Mouse (Mus musculus): ENCODE data around the gene Eomes. TPM values are rescaled to one million over a fixed set of nuclear protein-coding genes. Genes with fewer than 3 reads are reported as not detected.
A peak's percentile ranks its signal among the peaks of the same experiment; 100 is the strongest.

The Eomes gene
- 1.6 and 1.9 TPM in 2 replicates for polyA plus RNA-seq (2014; fragmentation: Nextera tagmentation; extraction: Ambion mirVana)

- no peak for DNase-seq
- Histone ChIP-seq H3K27me3 (ENCODE audit: control insufficient read depth, insufficient read depth, low read length) (peaks cover 80% of the 10 kb centered on the region), H3K9me3 (ENCODE audit: control insufficient read depth, low read length) (no peaks in the 10 kb centered on the region), H3K4me1 (ENCODE audit: control insufficient read depth, insufficient read depth, low read length) (peaks cover 17% of the 10 kb centered on the region; the same call in 1 of the 2 replicates), H3K4me2 (ENCODE audit: low read length) (peak within 1 kb of the TSS; percentile 52), H3K27ac (replicated peaks; ENCODE audit: low read depth, low read length) (no peak within 1 kb of the TSS), H3K9ac (replicated peaks; ENCODE audit: low read length) (no peak within 1 kb of the TSS), H3K4me3 (replicated peaks; ENCODE audit: low read depth, low read length) (peak within 1 kb of the TSS; percentile 30), H3K36me3 (ENCODE audit: control insufficient read depth, insufficient read depth, low read length) (no peaks in the 10 kb centered on the region)
- no peak for ATAC-seq (ENCODE audit: low FRiP score, low TSS enrichment)
- under 1% methylated on average over 9 of the region's 9 CpGs for WGBS
Observed at GRCm38 (mm10) chr9:118477961-118478360, at the start of gene Eomes. TSS of gene Eomes (plus strand) at chr9:118478212.

DNA sequence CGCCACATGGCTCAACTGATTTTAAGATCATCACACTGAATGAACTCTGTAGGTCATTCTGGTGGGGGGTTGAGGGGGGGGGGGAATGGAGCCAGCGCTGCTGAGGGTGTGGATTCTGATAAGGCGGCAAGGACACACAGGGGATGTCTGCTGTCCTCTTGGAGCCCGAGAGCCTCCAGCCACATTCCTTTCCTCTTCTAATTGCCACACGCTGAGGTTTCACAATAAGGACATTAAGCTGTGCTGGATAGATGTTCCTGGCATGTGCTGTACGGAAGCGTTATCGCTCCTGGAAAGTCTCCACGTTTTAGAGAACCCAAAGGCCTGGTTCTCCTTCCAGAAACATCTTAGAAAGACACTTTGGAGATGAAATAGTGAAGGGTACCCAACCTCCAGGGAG, 33.2 kb upstream of the Eomes start:
- Histone ChIP-seq H3K4me1 (ENCODE audit: control insufficient read depth, insufficient read depth, low read length) (0 out of 2 replicates have a peak, but pooled peaks cover 5% of the 10 kb centered on the region), H3K36me3 (ENCODE audit: control insufficient read depth, insufficient read depth, low read length) (no peaks in the 10 kb centered on the region), H3K27ac (replicated peaks; ENCODE audit: low read depth, low read length) (no peak overlapping the region), H3K9ac (replicated peaks; ENCODE audit: low read length) (no peak overlapping the region), H3K4me2 (ENCODE audit: low read length) (no peak overlapping the region), H3K9me3 (ENCODE audit: control insufficient read depth, low read length) (no peaks in the 10 kb centered on the region), H3K27me3 (ENCODE audit: control insufficient read depth, insufficient read depth, low read length) (no peaks in the 10 kb centered on the region), H3K4me3 (replicated peaks; ENCODE audit: low read depth, low read length) (no peak overlapping the region)
- no peak for DNase-seq
- 42% methylated on average over 9 of the region's 9 CpGs for WGBS
- no peak for ATAC-seq (ENCODE audit: low FRiP score, low TSS enrichment)

- Histone ChIP-seq H3K9me3 (ENCODE audit: control insufficient read depth, low read length) (no peaks in the 10 kb centered on the region), H3K36me3 (ENCODE audit: control insufficient read depth, insufficient read depth, low read length) (no peaks in the 10 kb centered on the region), H3K4me3 (replicated peaks; ENCODE audit: low read depth, low read length) (no peak overlapping the region), H3K4me2 (ENCODE audit: low read length) (no peak overlapping the region), H3K27me3 (ENCODE audit: control insufficient read depth, insufficient read depth, low read length) (no peaks in the 10 kb centered on the region), H3K4me1 (ENCODE audit: control insufficient read depth, insufficient read depth, low read length) (0 out of 2 replicates have a peak, but pooled peaks cover 5% of the 10 kb centered on the region), H3K9ac (replicated peaks; ENCODE audit: low read length) (no peak overlapping the region), H3K27ac (replicated peaks; ENCODE audit: low read depth, low read length) (no peak overlapping the region)
- DNase-seq (no peak), ATAC-seq (ENCODE audit: low FRiP score, low TSS enrichment) (no peak)
- 87% methylated on average over 8 of the region's 8 CpGs for WGBS
Observed at GRCm38 (mm10) chr9:118449336-118449735, 28.7 kb upstream of the Eomes start.

DNA sequence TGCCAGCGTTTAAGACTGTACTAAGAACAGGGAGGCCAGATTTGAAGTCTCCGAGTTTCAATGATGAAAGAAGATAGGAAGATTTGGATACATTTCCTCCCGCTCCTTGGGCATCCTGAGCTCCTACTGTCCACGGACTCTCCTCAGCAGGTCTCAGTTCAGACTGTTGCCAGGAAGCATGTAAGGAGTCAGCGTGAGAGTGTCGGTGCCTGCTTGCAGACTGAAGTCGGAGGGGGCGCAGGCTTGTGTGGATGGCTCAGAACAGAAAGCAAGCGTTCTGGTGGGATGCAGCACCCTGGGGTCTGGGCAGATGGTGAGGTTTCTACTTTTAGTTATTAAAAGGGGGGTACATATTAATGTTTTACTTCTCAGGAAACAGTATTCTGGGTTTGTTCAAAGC, 24.6 kb upstream of the Eomes start:
- peak; percentile 33 for DNase-seq
- Histone ChIP-seq H3K4me2 (ENCODE audit: low read length) (no peak overlapping the region), H3K9me3 (ENCODE audit: control insufficient read depth, low read length) (no peaks in the 10 kb centered on the region), H3K4me3 (replicated peaks; ENCODE audit: low read depth, low read length) (no peak overlapping the region), H3K27me3 (ENCODE audit: control insufficient read depth, insufficient read depth, low read length) (no peaks in the 10 kb centered on the region), H3K27ac (replicated peaks; ENCODE audit: low read depth, low read length) (no peak overlapping the region), H3K4me1 (ENCODE audit: control insufficient read depth, insufficient read depth, low read length) (0 out of 2 replicates have a peak, but pooled peaks cover 2% of the 10 kb centered on the region), H3K36me3 (ENCODE audit: control insufficient read depth, insufficient read depth, low read length) (no peaks in the 10 kb centered on the region), H3K9ac (replicated peaks; ENCODE audit: low read length) (no peak overlapping the region)
- ATAC-seq (ENCODE audit: low FRiP score, low TSS enrichment) = no peak
- WGBS = 44% methylated on average over 9 of the region's 9 CpGs

- ATAC-seq (ENCODE audit: low FRiP score, low TSS enrichment) (no peak), DNase-seq (peak; percentile 34)
- Histone ChIP-seq H3K36me3 (ENCODE audit: control insufficient read depth, insufficient read depth, low read length) (no peaks in the 10 kb centered on the region), H3K9ac (replicated peaks; ENCODE audit: low read length) (no peak overlapping the region), H3K27me3 (ENCODE audit: control insufficient read depth, insufficient read depth, low read length) (no peaks in the 10 kb centered on the region), H3K4me2 (ENCODE audit: low read length) (no peak overlapping the region), H3K4me1 (ENCODE audit: control insufficient read depth, insufficient read depth, low read length) (0 out of 2 replicates have a peak, but pooled peaks cover 2% of the 10 kb centered on the region), H3K9me3 (ENCODE audit: control insufficient read depth, low read length) (no peaks in the 10 kb centered on the region), H3K27ac (replicated peaks; ENCODE audit: low read depth, low read length) (no peak overlapping the region), H3K4me3 (replicated peaks; ENCODE audit: low read depth, low read length) (no peak overlapping the region)
- WGBS = 68% methylated on average over 9 of the region's 9 CpGs
Observed at GRCm38 (mm10) chr9:118455188-118455845, 22.7 kb upstream of the Eomes start.

DNA sequence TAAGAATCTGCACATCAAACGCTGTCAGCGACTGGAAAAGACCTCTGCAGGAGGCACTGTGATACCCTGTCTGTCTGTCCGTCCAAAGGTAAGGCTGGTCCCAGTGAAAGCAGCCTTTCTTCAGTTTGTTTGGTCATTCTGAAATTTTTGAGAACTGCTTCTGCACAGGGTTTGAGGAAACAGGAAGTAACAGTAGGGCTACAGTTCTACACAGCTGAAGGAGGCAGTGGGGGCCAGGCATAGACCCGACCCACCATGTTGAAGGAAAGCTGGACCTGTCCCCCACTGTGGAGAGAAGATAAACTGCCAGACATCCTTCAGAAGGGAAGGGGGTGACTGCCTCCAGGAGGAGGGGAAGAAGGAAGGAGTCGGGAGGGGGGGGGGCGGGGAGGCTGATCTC, 21.6 kb upstream of the Eomes start:
- H3K4me3 ChIP-seq (replicated peaks; ENCODE audit: low read depth, low read length) = no peak overlapping the region
- H3K4me1 ChIP-seq (ENCODE audit: control insufficient read depth, insufficient read depth, low read length) = 0 out of 2 replicates have a peak, but pooled peaks cover 2% of the 10 kb centered on the region
- H3K27me3 ChIP-seq (ENCODE audit: control insufficient read depth, insufficient read depth, low read length) = no peaks in the 10 kb centered on the region
- no peaks in the 10 kb centered on the region for H3K36me3 ChIP-seq (ENCODE audit: control insufficient read depth, insufficient read depth, low read length)
- WGBS = 37% methylated on average over 6 of the region's 6 CpGs
- no peak overlapping the region for H3K9ac ChIP-seq (replicated peaks; ENCODE audit: low read length)
- H3K27ac ChIP-seq (replicated peaks; ENCODE audit: low read depth, low read length) = no peak overlapping the region
- DNase-seq = no peak
- H3K9me3 ChIP-seq (ENCODE audit: control insufficient read depth, low read length) = no peaks in the 10 kb centered on the region
- no peak for ATAC-seq (ENCODE audit: low FRiP score, low TSS enrichment)
- H3K4me2 ChIP-seq (ENCODE audit: low read length) = no peak overlapping the region

GRCm38 (mm10) chr9:118458039-118458438, 20.0 kb upstream of the Eomes start:
- H3K4me2 ChIP-seq (ENCODE audit: low read length) = no peak overlapping the region
- H3K9ac ChIP-seq (replicated peaks; ENCODE audit: low read length) = no peak overlapping the region
- H3K4me1 ChIP-seq (ENCODE audit: control insufficient read depth, insufficient read depth, low read length) = 0 out of 2 replicates have a peak, but pooled peaks cover 2% of the 10 kb centered on the region
- ATAC-seq (ENCODE audit: low FRiP score, low TSS enrichment) (no peak), DNase-seq (no peak)
- H3K36me3 ChIP-seq (ENCODE audit: control insufficient read depth, insufficient read depth, low read length) = no peaks in the 10 kb centered on the region
- H3K9me3 ChIP-seq (ENCODE audit: control insufficient read depth, low read length) = no peaks in the 10 kb centered on the region
- no peak overlapping the region for H3K27ac ChIP-seq (replicated peaks; ENCODE audit: low read depth, low read length)
- H3K27me3 ChIP-seq (ENCODE audit: control insufficient read depth, insufficient read depth, low read length) = no peaks in the 10 kb centered on the region
- WGBS = 31% methylated on average over 5 of the region's 5 CpGs
- no peak overlapping the region for H3K4me3 ChIP-seq (replicated peaks; ENCODE audit: low read depth, low read length)

- Histone ChIP-seq H3K27me3 (ENCODE audit: control insufficient read depth, insufficient read depth, low read length) (peaks cover 20% of the 10 kb centered on the region; the same call in 1 of the 2 replicates), H3K4me1 (ENCODE audit: control insufficient read depth, insufficient read depth, low read length) (no peaks in the 10 kb centered on the region), H3K4me2 (ENCODE audit: low read length) (no peak overlapping the region), H3K36me3 (ENCODE audit: control insufficient read depth, insufficient read depth, low read length) (no peaks in the 10 kb centered on the region), H3K9ac (replicated peaks; ENCODE audit: low read length) (no peak overlapping the region), H3K27ac (replicated peaks; ENCODE audit: low read depth, low read length) (no peak overlapping the region), H3K9me3 (ENCODE audit: control insufficient read depth, low read length) (no peaks in the 10 kb centered on the region), H3K4me3 (replicated peaks; ENCODE audit: low read depth, low read length) (no peak overlapping the region)
- no peak for DNase-seq
- whole genome bisulfite sequencing = 75% methylated on average over 1 of the region's 1 CpGs
- no peak for ATAC-seq (ENCODE audit: low FRiP score, low TSS enrichment)
Observed at GRCm38 (mm10) chr9:118464031-118464430, 14.0 kb upstream of the Eomes start.

DNA sequence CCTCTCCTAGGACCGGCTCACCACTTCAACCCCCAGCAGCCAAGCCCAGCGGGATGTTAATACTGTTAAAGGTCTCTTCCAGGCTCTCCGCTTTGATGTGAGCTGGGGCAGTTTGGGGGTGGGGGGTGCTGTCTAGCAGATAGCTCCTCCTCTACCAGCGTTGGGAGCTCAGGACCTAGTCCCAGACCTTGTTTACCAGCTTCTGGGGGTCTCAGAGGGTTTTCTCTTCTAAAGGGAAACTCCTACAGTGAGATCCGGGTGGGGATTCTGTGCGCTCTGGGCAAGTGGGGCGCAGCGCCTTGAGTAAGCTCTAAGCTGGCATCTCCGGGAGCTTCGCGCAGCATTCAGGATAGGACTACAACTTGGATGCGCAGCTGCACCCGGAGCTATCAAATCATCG, 9.7 kb upstream of the Eomes start:
- H3K4me3 ChIP-seq (replicated peaks; ENCODE audit: low read depth, low read length) = no peak overlapping the region
- no peak for ATAC-seq (ENCODE audit: low FRiP score, low TSS enrichment)
- peaks cover 49% of the 10 kb centered on the region for H3K27me3 ChIP-seq (ENCODE audit: control insufficient read depth, insufficient read depth, low read length)

More for the DNA sequence above, 9.7 kb upstream of the Eomes start:
- H3K4me1 ChIP-seq (ENCODE audit: control insufficient read depth, insufficient read depth, low read length) = no peaks in the 10 kb centered on the region
- H3K27ac ChIP-seq (replicated peaks; ENCODE audit: low read depth, low read length) = no peak overlapping the region
- no peak overlapping the region for H3K4me2 ChIP-seq (ENCODE audit: low read length)
- H3K36me3 ChIP-seq (ENCODE audit: control insufficient read depth, insufficient read depth, low read length) = no peaks in the 10 kb centered on the region
- under 1% methylated on average over 14 of the region's 14 CpGs for WGBS
- H3K9ac ChIP-seq (replicated peaks; ENCODE audit: low read length) = no peak overlapping the region
- no peaks in the 10 kb centered on the region for H3K9me3 ChIP-seq (ENCODE audit: control insufficient read depth, low read length)
- DNase-seq = peak; percentile 48
